Mouse (Mus musculus) spleen, adult 2 months (tissue): ENCODE results near the gene Mob4.

Experiments
- CTCF ChIP-seq: fragments of 200-500 bp; IDR thresholded peaks from 2 replicates; pipeline ENCODE4 v1.5.1; 2011; ENCODE audit warnings: mild to moderate bottlenecking, inconsistent platforms; ENCODE audit not compliant: insufficient read depth, insufficient read length, insufficient replicate concordance; ENCODE audit errors: extremely low read depth
- POLR2A ChIP-seq: fragments of 200-500 bp; IDR thresholded peaks from 2 replicates; pipeline ENCODE4 v1.6.1; 2011; ENCODE audit warnings: low read depth, low read length, inconsistent platforms

DNA sequence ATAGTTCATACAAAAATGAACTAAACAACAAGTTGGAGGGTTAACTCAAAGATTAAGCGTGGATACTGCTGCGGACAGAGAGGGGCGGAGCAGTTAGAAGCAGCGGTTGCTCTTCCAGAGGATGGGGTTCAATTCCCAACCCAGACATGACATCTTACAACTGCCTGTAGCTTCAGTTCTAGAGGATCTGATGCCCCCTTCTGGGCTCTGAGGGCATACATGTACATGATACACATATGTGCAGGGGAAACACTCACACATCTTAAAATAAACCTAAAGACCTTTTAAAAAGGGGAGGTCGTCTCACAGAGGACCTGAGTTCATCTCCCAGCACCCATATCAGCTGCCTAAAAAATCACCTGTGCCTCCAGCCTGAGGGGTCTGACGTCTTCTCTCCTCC, 54.7 kb downstream of the Mob4 start:
- TF ChIP-seq CTCF = no peak
- no peak for TF ChIP-seq POLR2A
